Mouse (Mus musculus) liver, postnatal 0 days (tissue): ENCODE measurements at regions not wholly inside any gene's neighbourhood (a gene's known extent, or its start where the extent isn't known, plus 50 kb on each side); places are given as distances from the start of the nearest gene placed in this dataset.

Source experiments
- CTCF ChIP-seq: sonication (generic); IDR thresholded peaks from 2 replicates; pipeline ENCODE4 v1.5.1; 2016; ENCODE audit warnings: antibody characterized with exemption, low read depth
- EP300 ChIP-seq: IDR thresholded peaks from 2 replicates; pipeline ENCODE4 v1.6.1; 2016; ENCODE audit warnings: antibody characterized with exemption, low read depth, mild to moderate bottlenecking

DNA sequence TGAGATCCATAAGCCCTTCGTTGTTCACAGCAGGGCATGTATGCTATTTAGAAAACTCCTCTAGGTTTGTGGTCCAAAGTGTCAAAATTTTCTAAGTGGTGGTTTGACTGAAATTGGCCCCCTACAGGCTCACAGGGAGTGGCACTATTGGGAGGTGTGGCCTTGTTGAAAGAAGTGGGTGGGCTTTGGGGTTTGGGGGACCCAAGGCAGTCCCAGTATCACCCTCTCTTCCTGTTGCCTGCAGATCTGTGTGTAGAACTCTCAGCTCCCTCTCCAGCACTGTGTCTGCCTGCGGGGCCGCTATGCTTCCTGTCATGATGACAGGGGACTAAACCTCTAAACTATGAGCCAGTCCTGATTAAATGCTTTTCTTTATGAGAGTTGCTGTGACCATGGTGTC, 144.1 kb upstream of the Serp2 start:
- TF ChIP-seq CTCF (0 out of 2 replicates have a peak, but pooled peaks have one; percentile 16), EP300 (no peak)
